Mouse (Mus musculus) forebrain, embryonic 12.5 days (tissue): ENCODE results near the gene Gsto1. TPM values are rescaled to one million over a fixed set of nuclear protein-coding genes. Genes with fewer than 3 reads are reported as not detected.

Experiments
- ATAC-seq: fragments of 200-750 bp; cut with Nextera tagmentation; 2 replicates; pipeline ENCODE4 v1.8.0; 2017; ENCODE audit warnings: moderate TSS enrichment; ENCODE audit not compliant: low FRiP score
- H3K27ac ChIP-seq: fragments of 300-500 bp; sonication (generic); 2 replicates; pipeline ENCODE4 v1.5.1; 2016; ENCODE audit warnings: mild to moderate bottlenecking
- H3K27me3 ChIP-seq: fragments of 300-500 bp; sonication (generic); 2 replicates; pipeline ENCODE4 v1.6.1; 2016; ENCODE audit warnings: mild to moderate bottlenecking
- H3K36me3 ChIP-seq: fragments of 300-500 bp; sonication (generic); replicated peaks from 2 replicates; pipeline ENCODE4 v1.6.1; 2016; ENCODE audit warnings: mild to moderate bottlenecking
- H3K4me1 ChIP-seq: fragments of 300-500 bp; sonication (generic); 2 replicates; pipeline ENCODE4 v1.6.1; 2016
- H3K4me2 ChIP-seq: fragments of 300-500 bp; sonication (generic); 2 replicates; pipeline ENCODE4 v1.6.1; 2016; ENCODE audit warnings: mild to moderate bottlenecking, moderate library complexity
- H3K4me3 ChIP-seq: fragments of 300-500 bp; sonication (generic); replicated peaks from 2 replicates; pipeline ENCODE4 v1.5.1; 2016; ENCODE audit warnings: mild to moderate bottlenecking
- H3K9ac ChIP-seq: fragments of 300-500 bp; sonication (generic); 2 replicates; pipeline ENCODE4 v1.6.1; 2016; ENCODE audit warnings: mild to moderate bottlenecking
- H3K9me3 ChIP-seq: fragments of 300-500 bp; sonication (generic); 2 replicates; pipeline ENCODE4 v1.6.1; 2016
- whole genome bisulfite sequencing: fragments of 180-500 bp; shearing (Covaris S2); methylation state at CpG from one replicate; pipeline ENCODE4 v1.1.7; 2016; 5-methylcytosine and 5-hydroxymethylcytosine counted together
- polyA plus RNA-seq: library from polyadenylated mRNA; unstranded; fragments of >200 nt; fragmentation: Nextera tagmentation; extraction: Ambion mirVana; gene quantifications from 2 replicates; pipeline ENCODE4 v1.2.1, GENCODE M21; 2016

Gene Gsto1
- polyA plus RNA-seq, 1 experiment from 2014 or later, result 62.7 TPM

DNA sequence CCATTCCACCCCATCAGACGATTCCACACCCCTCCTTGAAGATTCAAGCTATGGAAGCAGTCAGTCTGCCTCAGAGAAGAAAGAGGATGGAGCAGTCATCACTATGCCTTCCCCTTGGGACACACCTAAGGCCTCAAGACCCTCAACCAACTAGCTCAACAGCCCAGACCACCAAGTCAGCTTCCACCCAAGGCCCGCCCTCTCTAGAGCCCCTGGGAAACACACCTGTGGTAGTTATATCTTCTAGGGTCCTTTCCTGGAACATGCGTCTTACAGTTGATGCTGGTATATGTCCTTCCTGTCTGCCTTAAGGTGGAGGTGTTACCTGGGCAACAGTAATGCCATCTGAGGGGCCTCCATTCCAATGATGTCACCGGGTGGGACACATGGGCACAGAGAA is 59.4 kb downstream of the Gsto1 start:
- no peak for ATAC-seq
- 94% methylated on average over 4 of the region's 4 CpGs for WGBS

More for the DNA sequence above, 59.4 kb downstream of the Gsto1 start:
- Histone ChIP-seq H3K9ac (no peak overlapping the region), H3K9me3 (no peaks in the 10 kb centered on the region), H3K27ac (no peak overlapping the region), H3K4me2 (no peak overlapping the region), H3K36me3 (0 out of 2 replicates have a peak, but pooled peaks cover 7% of the 10 kb centered on the region), H3K4me1 (peaks cover 37% of the 10 kb centered on the region), H3K4me3 (no peak overlapping the region), H3K27me3 (no peaks in the 10 kb centered on the region)

Other genes with a start within 250 kb of the Gsto1 start
- gene Col17a1, start 162.9 kb upstream of the Gsto1 start, polyA plus RNA-seq, result 0.92 and 1.1 TPM in 2 replicates
- 297 and 314 TPM in 2 replicates for gene Sfr1, start 123.3 kb upstream of the Gsto1 start, polyA plus RNA-seq
- 0.95 and 1.3 TPM in 2 replicates for gene Gsto2, start 10.6 kb downstream of the Gsto1 start, polyA plus RNA-seq
- 0.22 and 0.37 TPM in 2 replicates for gene Cfap43, start 64.3 kb downstream of the Gsto1 start, polyA plus RNA-seq
- 17.9 and 19.8 TPM in 2 replicates for gene Itprip, start 64.3 kb downstream of the Gsto1 start, polyA plus RNA-seq
- 0.09 and 0.10 TPM in 2 replicates for gene Cfap58, start 82.7 kb downstream of the Gsto1 start, polyA plus RNA-seq